Mouse (Mus musculus): Measurements from ENCODE around the gene Tufm.

Gene Tufm

GRCm38 (mm10) chr7:126499416-126499815, 12.3 kb downstream of the Tufm start:
- ATAC-seq (ENCODE audit: low TSS enrichment), result no peak

DNA sequence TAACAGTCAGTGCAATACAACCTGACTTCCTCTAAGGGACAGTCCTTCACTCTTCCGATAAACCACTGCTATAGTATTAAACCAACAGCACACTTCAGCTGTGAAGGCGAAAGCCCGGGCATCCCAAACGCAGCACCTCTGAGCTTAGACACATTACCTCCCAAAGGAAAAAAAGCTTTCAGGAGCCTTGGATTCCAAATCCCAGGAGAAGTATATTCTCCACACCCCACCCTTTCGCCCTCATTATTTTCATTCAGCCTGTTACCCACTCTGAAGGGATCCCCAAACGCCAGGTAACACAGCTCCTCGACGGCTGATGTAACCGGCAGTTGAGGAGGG, 14.5 kb downstream of the Tufm start:
- no peak for ATAC-seq (ENCODE audit: low TSS enrichment)

- ATAC-seq (ENCODE audit: low TSS enrichment), result peak; percentile 81
Observed at GRCm38 (mm10) chr7:126502023-126502741, 15.0 kb downstream of the Tufm start.

DNA sequence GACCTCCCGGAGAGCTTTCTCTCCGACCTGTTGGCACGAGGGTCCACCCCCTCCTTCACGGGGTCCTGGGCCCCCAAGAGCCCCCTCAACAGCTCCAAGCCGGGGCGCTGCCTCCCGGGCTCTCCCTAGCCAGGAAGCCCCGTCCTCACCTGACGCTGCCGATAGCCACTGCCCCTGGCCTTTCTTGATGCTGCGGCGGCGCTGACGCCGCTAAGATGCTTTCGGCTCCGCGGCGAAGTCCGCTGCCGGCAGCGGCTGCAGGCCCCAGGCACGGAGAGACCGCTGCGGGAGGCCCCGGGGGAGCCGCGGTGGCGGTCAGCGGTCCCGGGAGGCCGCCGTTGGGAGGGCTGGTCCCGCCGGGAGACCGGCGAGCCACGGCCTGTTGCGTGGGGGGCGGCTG, 15.6 kb downstream of the Tufm start:
- no peak for ATAC-seq (ENCODE audit: low TSS enrichment)

DNA sequence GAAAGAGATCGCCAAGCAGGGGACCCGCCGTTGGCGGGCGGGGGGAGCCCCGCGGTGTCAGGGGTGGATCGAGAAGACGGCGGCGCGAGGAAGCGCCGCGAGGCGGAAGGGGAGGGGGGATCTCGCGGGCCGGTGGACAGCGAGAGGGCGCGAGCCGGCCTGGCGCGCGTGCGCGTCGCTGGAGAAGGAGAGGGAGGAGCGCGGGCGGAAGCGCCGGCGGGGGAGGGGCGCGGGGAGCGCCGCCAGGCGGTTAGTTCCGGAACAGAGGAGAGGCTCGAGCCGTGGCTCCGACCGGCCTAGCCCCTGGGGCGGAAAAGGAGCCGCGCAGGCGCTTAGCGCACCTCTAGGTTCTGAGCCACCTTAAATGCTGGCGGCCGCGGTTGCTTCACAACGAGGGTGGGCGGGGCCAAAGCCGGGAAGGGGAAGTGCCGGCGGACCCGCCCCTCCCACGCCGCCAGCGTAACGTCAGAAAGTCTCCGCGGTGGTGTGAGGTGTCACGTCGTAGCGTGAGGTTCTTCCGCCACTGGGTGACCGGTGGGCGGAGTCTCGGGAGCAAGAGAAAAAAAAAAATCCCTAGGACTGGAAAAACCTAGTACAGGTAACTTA, 16.2 kb downstream of the Tufm start, which contains the start of gene Atxn2l:
Atxn2l (minus strand) TSS at position 165 of the 606 bp plus-strand sequence.
- peak; percentile 84 for ATAC-seq (ENCODE audit: low TSS enrichment)

- no peak for ATAC-seq (ENCODE audit: low TSS enrichment)
Observed at GRCm38 (mm10) chr7:126504913-126505312, 17.8 kb downstream of the Tufm start.

DNA sequence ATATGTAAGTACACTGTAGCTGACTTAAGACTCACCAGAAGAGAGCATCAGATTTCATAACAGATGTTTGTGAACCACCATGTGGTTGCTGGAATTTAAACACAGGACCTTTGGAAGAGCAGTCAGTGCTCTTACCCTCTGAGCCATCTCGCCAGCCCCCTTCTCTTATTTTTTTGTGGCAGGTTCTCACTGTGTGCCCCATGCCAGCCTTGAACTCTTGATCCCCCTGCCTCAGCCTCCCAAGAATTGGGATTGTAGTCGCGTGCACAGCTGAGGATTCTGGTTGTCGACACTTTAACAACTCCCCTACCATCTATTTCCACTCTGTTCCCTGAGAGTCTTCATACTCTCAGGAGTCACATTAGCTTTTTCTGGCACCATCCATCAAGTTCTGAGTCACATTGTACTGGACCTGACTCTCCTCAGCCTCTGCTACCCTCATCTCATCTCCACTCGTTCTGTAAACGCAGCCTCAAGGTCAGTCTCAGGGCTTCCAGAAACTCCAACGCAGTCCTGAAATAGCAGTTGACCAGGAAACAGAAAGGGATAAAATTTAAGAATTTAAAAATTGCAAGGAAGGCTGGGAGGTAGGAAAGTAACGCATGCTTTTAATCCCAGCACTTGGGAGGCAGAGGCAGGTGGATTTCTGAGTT, 20.1 kb downstream of the Tufm start:
- no peak for ATAC-seq (ENCODE audit: low TSS enrichment)

- ATAC-seq (ENCODE audit: low TSS enrichment), result no peak
Observed at GRCm38 (mm10) chr7:126511287-126511686, 24.1 kb downstream of the Tufm start.

DNA sequence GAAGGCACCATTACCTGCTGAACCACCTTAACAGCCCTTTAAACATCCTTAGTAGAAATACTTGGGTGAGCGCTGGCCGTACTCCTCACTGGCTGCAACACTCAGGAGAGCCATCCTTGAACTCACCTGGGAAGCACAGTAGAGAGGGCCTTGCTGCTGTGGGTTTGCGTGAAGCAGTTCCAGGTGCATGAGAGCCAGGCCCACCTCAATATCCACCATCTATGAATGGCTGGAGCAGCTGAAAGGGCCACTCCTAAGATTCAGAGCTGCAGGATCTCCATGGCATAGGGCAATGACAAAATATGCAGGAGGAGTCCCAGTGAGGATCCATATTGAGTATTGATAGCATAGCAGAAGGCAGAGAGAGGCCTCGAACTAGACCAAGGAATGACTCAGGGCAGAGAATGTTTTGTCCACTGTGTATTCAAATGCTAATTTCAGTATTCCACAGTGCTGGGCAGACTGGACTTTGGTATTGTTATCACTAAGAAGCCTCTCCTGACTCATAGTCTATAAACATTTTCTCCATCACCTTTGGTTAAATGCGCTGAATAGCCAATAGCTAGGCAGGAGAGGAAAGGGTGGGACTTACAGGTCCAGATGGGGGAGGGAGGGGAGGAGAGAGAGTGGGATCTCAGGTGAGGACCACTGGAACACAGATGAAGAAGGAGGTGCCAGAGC, 31.2 kb downstream of the Tufm start:
- no peak for ATAC-seq (ENCODE audit: low TSS enrichment)

GRCm38 (mm10) chr7:126519513-126519912, 32.4 kb downstream of the Tufm start:
- no peak; the same call in 1 of the 2 replicates for ATAC-seq (ENCODE audit: low TSS enrichment)

GRCm38 (mm10) chr7:126523316-126523715, 36.2 kb downstream of the Tufm start:
- no peak for ATAC-seq (ENCODE audit: low TSS enrichment)

DNA sequence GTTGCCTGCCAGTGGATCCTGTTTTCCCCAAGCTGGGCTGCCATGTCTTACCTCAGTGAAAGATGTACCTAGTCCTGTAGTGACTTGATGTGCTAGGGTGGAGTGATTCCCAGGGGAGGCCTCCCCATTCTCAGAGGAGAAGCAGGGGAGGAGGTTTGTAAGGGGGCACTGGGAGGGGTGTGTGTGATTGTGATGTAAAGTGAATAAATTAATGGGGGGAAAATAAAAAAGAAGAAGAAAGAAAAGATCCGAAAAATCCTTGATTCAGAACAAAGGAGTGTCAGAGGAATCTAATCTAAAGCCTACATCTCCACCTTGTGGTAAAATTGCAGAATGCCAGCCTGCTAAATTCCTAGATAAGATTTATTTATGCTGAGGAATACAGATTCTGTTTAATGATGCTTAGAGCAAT, 41.0 kb downstream of the Tufm start:
- no peak; the same call in 1 of the 2 replicates for ATAC-seq (ENCODE audit: low TSS enrichment)

- no peak for ATAC-seq (ENCODE audit: low TSS enrichment)
Observed at GRCm38 (mm10) chr7:126533434-126533833, 46.3 kb downstream of the Tufm start.

GRCm38 (mm10) chr7:126535766-126536165, 48.6 kb downstream of the Tufm start:
- no peak; the same call in 1 of the 2 replicates for ATAC-seq (ENCODE audit: low TSS enrichment)

- ATAC-seq (ENCODE audit: low TSS enrichment), result no peak
Observed at GRCm38 (mm10) chr7:126536466-126536865, 49.3 kb downstream of the Tufm start.

DNA sequence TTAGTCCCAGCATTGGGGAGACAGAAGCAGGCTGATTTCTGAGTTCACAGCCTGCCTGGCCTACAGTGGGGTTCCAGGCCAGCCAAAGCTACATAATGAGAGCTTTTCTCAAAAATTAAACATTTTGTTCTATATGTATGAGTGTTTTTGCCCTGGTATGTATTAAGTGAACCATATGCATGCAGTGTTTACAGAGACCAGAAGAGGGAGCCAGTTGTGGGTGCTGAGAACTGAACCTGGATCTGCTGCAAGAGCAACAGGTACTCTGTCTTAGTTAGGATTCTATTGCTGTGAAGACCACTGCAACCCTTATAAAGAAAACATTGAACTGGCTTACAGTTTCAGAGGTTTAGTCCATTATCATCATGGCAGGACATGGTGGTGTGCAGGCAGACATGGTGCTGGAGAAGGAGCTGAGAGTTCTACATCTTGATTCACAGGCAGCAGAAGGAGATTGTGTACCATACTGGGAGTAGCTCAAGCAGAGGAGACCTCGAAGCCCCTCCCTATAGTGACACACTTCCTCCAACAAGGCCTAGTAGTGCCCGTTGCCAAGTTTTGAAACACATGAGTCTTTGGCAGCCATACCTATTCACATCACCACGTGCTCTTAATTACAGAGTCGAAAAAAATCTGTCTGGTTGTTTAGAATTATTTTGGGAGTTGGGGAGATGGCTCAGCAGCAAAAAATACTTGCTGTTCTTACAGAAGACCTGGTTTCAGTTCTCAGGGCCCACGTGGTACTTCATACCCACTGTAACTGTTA, 50.8 kb downstream of the Tufm start:
- ATAC-seq (ENCODE audit: low TSS enrichment), result no peak

Measured in frontal cortex, adult (tissue).